Mouse (Mus musculus) ES-E14 (cell line): ENCODE measurements around the gene Crhr1. TPM values are rescaled to one million over a fixed set of nuclear protein-coding genes. Genes with fewer than 3 reads are reported as not detected.

ENCODE experiments used
- DNase-seq: peaks from one replicate; pipeline ENCODE4 v3.0.0-alpha.2; 2013; ENCODE audit warnings: low read depth, low spot score
- H3K27ac ChIP-seq: 2 replicates; pipeline ENCODE4 v1.5.1; 2012; ENCODE audit warnings: low read depth, mild to moderate bottlenecking, low read length, moderate library complexity, mixed read lengths; ENCODE audit not compliant: poor library complexity, insufficient read depth, severe bottlenecking
- H3K36me3 ChIP-seq: 2 replicates; pipeline ENCODE4 v1.6.1; 2012; ENCODE audit warnings: mild to moderate bottlenecking, low read length, moderate library complexity, mixed read lengths; ENCODE audit not compliant: control insufficient read depth, poor library complexity, insufficient read depth, severe bottlenecking
- H3K4me1 ChIP-seq, 2 experiments: fragments of 150-350 bp in 1 of 2; sonication (generic) in 1 of 2; 2 replicates each; pipeline ENCODE4 v1.6.1; 2012; ENCODE audit warnings: low read length in 2 of 2, mild to moderate bottlenecking in 1 of 2, mixed read lengths in 1 of 2; ENCODE audit not compliant: control insufficient read depth in 2 of 2, insufficient read depth in 2 of 2, poor library complexity in 1 of 2
- H3K4me3 ChIP-seq, 2 experiments: fragments of 150-350 bp in 1 of 2; sonication (generic) in 1 of 2; 2 replicates each; pipeline ENCODE4 v1.5.1; 2012; ENCODE audit warnings: low read length in 2 of 2, low read depth in 1 of 2, mild to moderate bottlenecking in 1 of 2, mixed read lengths in 1 of 2; ENCODE audit not compliant: insufficient read depth in 1 of 2, poor library complexity in 1 of 2, severe bottlenecking in 1 of 2
- H3K9ac ChIP-seq: 2 replicates; pipeline ENCODE4 v1.6.1; 2012; ENCODE audit warnings: low read depth, mild to moderate bottlenecking, low read length, mixed read lengths; ENCODE audit not compliant: poor library complexity, insufficient read depth, severe bottlenecking
- H3K9me3 ChIP-seq: fragments of 150-350 bp; sonication (generic); 2 replicates; pipeline ENCODE4 v1.6.1; 2012; ENCODE audit warnings: low read depth, mild to moderate bottlenecking, low read length; ENCODE audit not compliant: control insufficient read depth, insufficient read depth
- CHD2 ChIP-seq: IDR thresholded peaks from 2 replicates; pipeline ENCODE4 v1.6.1; 2014; ENCODE audit warnings: mild to moderate bottlenecking, low read depth, low read length, inconsistent platforms
- HCFC1 ChIP-seq: IDR thresholded peaks from 2 replicates; pipeline ENCODE4 v1.6.1; 2012; ENCODE audit warnings: low read length, inconsistent platforms, borderline replicate concordance; ENCODE audit not compliant: insufficient read depth
- MAFK ChIP-seq: IDR thresholded peaks from 2 replicates; pipeline ENCODE4 v1.6.1; 2014; ENCODE audit warnings: mild to moderate bottlenecking, low read depth, low read length, inconsistent platforms; ENCODE audit not compliant: insufficient read depth
- ZC3H11A ChIP-seq: IDR thresholded peaks from 2 replicates; pipeline ENCODE4 v1.6.1; 2012; ENCODE audit warnings: low read depth, mild to moderate bottlenecking, inconsistent platforms, low read length, borderline replicate concordance
- ZNF384 ChIP-seq: IDR thresholded peaks from 2 replicates; pipeline ENCODE4 v1.6.1; 2012; ENCODE audit warnings: low read depth, low read length, inconsistent platforms
- in situ Hi-C, 2 experiments: fragments of 600-800 bp; cut with MboI; formaldehyde crosslinking; loops; one replicate each; pipeline ENCODE4 v1.15.1; 2025; ENCODE audit warnings: low sequenced_read_pairs in 2 of 2, inconsistent platforms in 1 of 2; ENCODE audit not compliant: unreplicated experiment in 2 of 2
- total RNA-seq: library from RNA; depleted of rRNA; stranded (reverse); fragments of 300-350 nt; gene quantifications from 2 replicates; pipeline ENCODE4 v1.2.3, GENCODE M21; 2012

Crhr1 gene
- total RNA-seq, 1 experiment: 0.09 TPM

DNA sequence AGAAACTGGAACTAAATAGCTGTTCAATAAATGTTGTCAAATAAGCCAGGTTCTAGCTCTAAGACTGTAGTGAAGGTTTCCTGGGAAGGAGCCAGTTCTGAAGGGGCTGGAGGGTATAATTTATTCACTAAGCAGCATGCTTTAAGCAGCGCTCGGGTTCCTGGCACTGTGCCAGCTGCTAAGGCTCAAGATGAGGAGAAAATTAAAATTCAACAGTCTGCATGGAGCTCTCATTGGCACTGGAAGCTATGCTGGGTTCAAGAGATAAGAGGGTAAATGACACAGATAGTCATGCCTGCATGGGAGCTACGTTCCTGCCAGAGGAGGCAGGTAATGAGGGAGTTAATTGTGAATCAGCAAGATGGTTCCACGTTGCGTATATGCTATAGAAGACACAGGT is 26.3 kb upstream of the Crhr1 start:
- H3K36me3 ChIP-seq: no peaks in the 10 kb centered on the region
- H3K4me1 ChIP-seq: no peaks in the 10 kb centered on the region
- no peaks in the 10 kb centered on the region for H3K9me3 ChIP-seq
- no peak overlapping the region for H3K27ac ChIP-seq
- in situ Hi-C loops: no loop called here
- no peak for DNase-seq
- no peak overlapping the region for H3K9ac ChIP-seq
- TF ChIP-seq ZC3H11A: no peak
- no peak overlapping the region for H3K4me3 ChIP-seq

DNA sequence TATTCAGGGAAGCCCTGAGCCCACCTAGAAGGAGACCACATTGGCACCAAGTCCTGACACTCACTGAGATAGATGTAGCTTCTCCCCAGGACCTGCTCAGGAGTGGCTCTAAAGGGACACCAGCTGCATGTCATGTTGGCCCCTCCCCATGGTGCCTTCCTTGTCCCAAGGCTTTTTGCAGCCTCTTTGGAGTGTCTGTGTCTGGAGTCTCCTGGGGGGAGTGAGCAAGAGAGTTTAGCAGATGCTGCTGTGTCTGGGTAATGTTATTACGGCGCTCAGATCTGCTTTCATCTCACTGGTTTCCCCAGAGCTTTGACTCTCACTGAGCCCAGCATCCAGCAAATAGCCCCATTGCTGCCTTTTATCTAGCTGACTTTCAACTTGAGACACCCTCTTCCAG is 25.7 kb upstream of the Crhr1 start:
- Histone ChIP-seq H3K4me1 (no peaks in the 10 kb centered on the region), H3K27ac (no peak overlapping the region), H3K4me3 (no peak overlapping the region), H3K9me3 (no peaks in the 10 kb centered on the region), H3K36me3 (no peaks in the 10 kb centered on the region), H3K9ac (no peak overlapping the region)
- no peak for TF ChIP-seq ZNF384
- TF ChIP-seq CHD2: no peak
- TF ChIP-seq MAFK: no peak
- TF ChIP-seq ZC3H11A: no peak
- TF ChIP-seq HCFC1: no peak
- in situ Hi-C loops: no loop called here
- DNase-seq: no peak

DNA sequence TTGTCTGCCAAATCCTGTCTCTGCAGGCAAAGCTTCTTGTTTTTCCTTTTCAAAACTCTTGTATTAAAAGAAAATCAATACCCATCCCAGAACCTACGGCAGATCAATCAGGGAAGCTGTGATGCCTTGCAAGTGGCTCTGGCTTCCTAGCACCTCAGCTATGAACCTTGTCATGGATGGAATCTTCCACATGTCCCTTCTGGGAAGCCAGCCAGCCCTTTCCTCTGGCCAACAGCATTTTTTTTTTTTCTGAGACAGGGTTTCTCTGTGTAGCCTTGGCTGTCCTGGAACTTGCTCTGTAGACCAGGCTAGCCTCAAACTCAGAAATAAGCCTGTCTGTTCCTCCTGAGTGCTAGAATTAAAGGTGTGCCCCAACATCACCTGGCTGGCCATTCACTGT is 22.3 kb upstream of the Crhr1 start:
- Histone ChIP-seq H3K4me3 (no peak overlapping the region), H3K9ac (no peak overlapping the region), H3K27ac (no peak overlapping the region), H3K4me1 (peaks cover 0 to 6% of the 10 kb centered on the region in 2 experiments; a peak in 2 of 4 replicates), H3K36me3 (no peaks in the 10 kb centered on the region), H3K9me3 (no peaks in the 10 kb centered on the region)
- DNase-seq: no peak
- in situ Hi-C loops: no loop called here
- TF ChIP-seq ZC3H11A (no peak), HCFC1 (no peak), ZNF384 (no peak), CHD2 (no peak), MAFK (no peak)

DNA sequence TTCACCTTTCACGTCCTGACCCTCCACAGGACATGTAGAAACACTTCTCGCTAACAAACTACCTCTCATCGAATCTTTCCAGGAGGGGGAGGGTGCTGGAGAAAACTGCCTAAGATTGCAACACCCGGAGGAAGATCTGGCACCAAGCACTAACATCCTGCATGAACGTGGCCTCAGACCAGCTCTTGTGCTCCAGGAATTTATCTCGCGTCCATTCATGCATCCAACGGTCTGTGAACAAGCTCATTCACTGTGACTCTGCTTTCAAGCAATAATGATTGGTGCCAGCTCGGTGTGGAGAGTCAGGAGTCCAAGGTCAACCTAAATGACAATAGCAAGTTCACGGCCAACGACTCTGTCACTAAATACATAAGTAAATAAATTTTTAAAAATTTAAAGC is 20.8 kb upstream of the Crhr1 start:
- Histone ChIP-seq H3K4me3 (no peak overlapping the region), H3K4me1 (peaks cover 0 to 6% of the 10 kb centered on the region in 2 experiments; a peak in 2 of 4 replicates), H3K36me3 (no peaks in the 10 kb centered on the region), H3K9me3 (no peaks in the 10 kb centered on the region), H3K9ac (no peak overlapping the region), H3K27ac (no peak overlapping the region)
- no peak for DNase-seq
- in situ Hi-C loops: no loop called here
- TF ChIP-seq HCFC1 (no peak), CHD2 (no peak), MAFK (no peak), ZNF384 (no peak), ZC3H11A (no peak)

DNA sequence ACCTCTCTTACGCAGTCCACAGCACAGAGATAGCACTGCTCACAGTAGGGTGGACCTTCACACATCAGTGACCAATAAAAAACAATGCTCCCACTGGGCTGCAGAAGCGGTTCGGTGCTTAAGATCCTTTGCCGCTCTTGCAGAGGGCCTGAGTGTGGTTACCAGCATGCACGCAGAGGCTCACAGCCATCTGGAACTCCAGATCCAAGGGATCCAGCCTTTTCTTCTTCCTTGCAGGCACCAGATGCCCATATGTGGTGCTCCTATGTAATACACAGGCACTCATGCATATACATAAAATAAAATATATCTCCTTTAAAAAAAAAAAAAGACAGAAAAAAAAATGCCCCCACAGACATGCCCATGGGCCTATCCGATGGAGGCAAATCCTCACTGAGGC is 19.0 kb upstream of the Crhr1 start:
- in situ Hi-C loops: no loop called here
- H3K9me3 ChIP-seq: no peaks in the 10 kb centered on the region
- H3K4me1 ChIP-seq: peaks cover 0 to 6% of the 10 kb centered on the region in 2 experiments; a peak in 2 of 4 replicates
- H3K4me3 ChIP-seq: no peak overlapping the region
- H3K27ac ChIP-seq: no peak overlapping the region
- DNase-seq: no peak
- H3K9ac ChIP-seq: no peak overlapping the region
- TF ChIP-seq ZNF384: no peak
- TF ChIP-seq CHD2: no peak
- no peak for TF ChIP-seq MAFK
- H3K36me3 ChIP-seq: no peaks in the 10 kb centered on the region
